Mouse (Mus musculus) midbrain, embryonic 11.5 days (tissue): Measurements from ENCODE around the gene Supt6. TPM values are rescaled to one million over a fixed set of nuclear protein-coding genes. Genes with fewer than 3 reads are reported as not detected.

Experiments
- ATAC-seq: fragments of 200-750 bp; cut with Nextera tagmentation; 2 replicates; pipeline ENCODE4 v1.8.0; 2017; ENCODE audit warnings: moderate TSS enrichment, moderate library complexity; ENCODE audit not compliant: low FRiP score
- DNase-seq: peaks from one replicate; pipeline ENCODE4 v3.0.0; 2015; ENCODE audit warnings: low spot score; ENCODE audit errors: missing footprints
- H3K27ac ChIP-seq: fragments of 300-500 bp; sonication (generic); 2 replicates; pipeline ENCODE4 v1.5.1; 2014; ENCODE audit warnings: low read depth, low read length
- H3K27me3 ChIP-seq: fragments of 300-500 bp; sonication (generic); 2 replicates; pipeline ENCODE4 v1.6.1; 2014; ENCODE audit warnings: mild to moderate bottlenecking, low read length, moderate library complexity, mixed read lengths; ENCODE audit not compliant: control insufficient read depth, insufficient read depth
- H3K36me3 ChIP-seq: fragments of 300-500 bp; sonication (generic); 2 replicates; pipeline ENCODE4 v1.6.1; 2014; ENCODE audit warnings: mild to moderate bottlenecking, low read length, moderate library complexity, mixed read lengths; ENCODE audit not compliant: control insufficient read depth, insufficient read depth
- H3K4me1 ChIP-seq: fragments of 300-500 bp; sonication (generic); 2 replicates; pipeline ENCODE4 v1.6.1; 2014; ENCODE audit warnings: low read length; ENCODE audit not compliant: control insufficient read depth, insufficient read depth
- H3K4me2 ChIP-seq: fragments of 300-500 bp; sonication (generic); 2 replicates; pipeline ENCODE4 v1.6.1; 2014; ENCODE audit warnings: mild to moderate bottlenecking, moderate library complexity
- H3K4me3 ChIP-seq: fragments of 300-500 bp; sonication (generic); 2 replicates; pipeline ENCODE4 v1.5.1; 2014; ENCODE audit warnings: low read depth, low read length
- H3K9ac ChIP-seq: fragments of 300-500 bp; sonication (generic); 2 replicates; pipeline ENCODE4 v1.6.1; 2014; ENCODE audit warnings: low read length
- H3K9me3 ChIP-seq: fragments of 300-500 bp; sonication (generic); 2 replicates; pipeline ENCODE4 v1.6.1; 2016; ENCODE audit warnings: low read length; ENCODE audit not compliant: control insufficient read depth
- WGBS: fragments of 180-500 bp; shearing (Covaris S2); extraction: QIAGEN DNeasy Blood & Tissue Kit; methylation state at CpG from one replicate; pipeline ENCODE4 v1.1.7; 2014; 5-methylcytosine and 5-hydroxymethylcytosine counted together
- polyA plus RNA-seq: library from polyadenylated mRNA; unstranded; fragments of >200 nt; fragmentation: Nextera tagmentation; extraction: Ambion mirVana; gene quantifications from 2 replicates; pipeline ENCODE4 v1.2.1, GENCODE M21; 2014

The Supt6 gene
- polyA plus RNA-seq, 1 experiment from 2014 or later: 25.2 TPM

GRCm38 (mm10) chr11:78180081-78180761 lies 65.6 kb downstream of the Supt6 start:
- no peaks in the 10 kb centered on the region for H3K27me3 ChIP-seq
- H3K4me1 ChIP-seq: peaks cover 45% of the 10 kb centered on the region
- DNase-seq: no peak
- peaks cover 13% of the 10 kb centered on the region for H3K36me3 ChIP-seq
- H3K27ac ChIP-seq: no peak overlapping the region
- no peak for ATAC-seq
- 83% methylated on average over 6 of the region's 6 CpGs for WGBS
- H3K9ac ChIP-seq: no peak overlapping the region
- H3K9me3 ChIP-seq: no peaks in the 10 kb centered on the region
- no peak overlapping the region for H3K4me2 ChIP-seq
- H3K4me3 ChIP-seq: no peak overlapping the region

- H3K9ac ChIP-seq: peak overlapping the region; percentile 71
- peak overlapping the region; percentile 86 for H3K4me2 ChIP-seq
- H3K4me3 ChIP-seq: peak overlapping the region; percentile 60
- 40% methylated on average over 8 of the region's 8 CpGs for WGBS
- H3K9me3 ChIP-seq: no peaks in the 10 kb centered on the region
- peaks cover 45% of the 10 kb centered on the region for H3K4me1 ChIP-seq
- H3K27ac ChIP-seq: no peak overlapping the region; the same call in 1 of the 2 replicates
- ATAC-seq: no peak
- H3K36me3 ChIP-seq: peaks cover 13% of the 10 kb centered on the region
- DNase-seq: peak; percentile 91
- no peaks in the 10 kb centered on the region for H3K27me3 ChIP-seq
Measured at GRCm38 (mm10) chr11:78179438-78179999, 66.3 kb downstream of the Supt6 start.

GRCm38 (mm10) chr11:78178859-78179437 lies 66.8 kb downstream of the Supt6 start:
- peaks cover 45% of the 10 kb centered on the region for H3K4me1 ChIP-seq
- H3K27ac ChIP-seq: peak overlapping the region; percentile 91
- H3K4me2 ChIP-seq: peak overlapping the region; percentile 86

DNA sequence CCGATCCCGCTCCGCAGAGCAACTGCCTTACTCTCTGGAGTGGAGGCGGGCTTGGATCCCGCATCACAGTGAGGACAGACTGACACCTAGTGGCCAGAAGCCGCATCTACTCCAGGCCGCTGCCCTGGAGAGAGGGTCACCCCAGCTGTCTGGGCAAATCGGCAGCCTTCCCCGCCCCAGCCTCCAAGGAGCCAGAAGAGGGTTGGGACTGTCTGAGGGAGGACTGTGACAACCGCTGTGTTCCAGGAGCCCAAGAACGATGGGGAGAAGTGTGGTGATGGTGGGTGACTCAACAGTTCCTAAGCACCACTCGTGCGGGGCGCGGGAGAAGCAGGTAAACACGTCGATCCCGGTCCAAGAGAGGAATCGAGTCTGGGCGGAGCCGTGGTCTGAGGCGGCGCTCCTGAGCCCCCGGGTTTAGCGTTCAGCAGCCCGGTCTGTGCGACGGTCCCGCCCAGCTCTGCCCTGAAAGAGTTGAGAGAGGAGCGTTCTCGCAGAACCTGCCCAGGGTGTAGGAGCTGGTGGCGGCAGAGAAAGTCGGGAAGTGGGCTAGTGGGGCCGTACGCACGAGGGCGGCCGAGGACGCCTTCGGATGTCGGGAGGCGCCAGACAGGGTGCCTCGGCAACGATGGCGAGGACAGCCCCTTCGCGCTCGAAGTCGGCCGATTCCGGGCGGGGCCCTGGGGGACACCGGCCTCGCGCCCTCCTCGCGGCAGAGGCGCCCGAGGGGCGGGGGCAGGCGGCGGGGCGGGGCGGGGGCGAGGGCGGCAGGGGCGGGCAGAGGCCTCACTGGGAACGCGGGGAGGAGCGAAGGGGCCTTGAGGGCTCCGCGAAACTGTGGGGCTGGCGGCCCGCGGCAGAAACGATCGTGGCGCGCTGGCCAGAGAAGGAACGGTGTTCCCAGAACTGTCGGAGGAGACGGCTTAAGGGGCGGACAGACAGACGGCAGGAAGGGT lies 67.6 kb downstream of the Supt6 start:
- under 1% methylated on average over 72 of the region's 84 CpGs for WGBS
- H3K9ac ChIP-seq: peak overlapping the region; percentile 71
- H3K27ac ChIP-seq: peak overlapping the region; percentile 91
- DNase-seq (peak; percentile 99), ATAC-seq (peak; percentile 85)
- peak overlapping the region; percentile 86 for H3K4me2 ChIP-seq
- no peaks in the 10 kb centered on the region for H3K9me3 ChIP-seq
- peaks cover 45% of the 10 kb centered on the region for H3K4me1 ChIP-seq
- peak overlapping the region; percentile 60 for H3K4me3 ChIP-seq
- H3K36me3 ChIP-seq: peaks cover 13% of the 10 kb centered on the region
- no peaks in the 10 kb centered on the region for H3K27me3 ChIP-seq

More at GRCm38 (mm10) chr11:78178859-78179437, 66.8 kb downstream of the Supt6 start:
- H3K27me3 ChIP-seq: no peaks in the 10 kb centered on the region
- H3K9me3 ChIP-seq: no peaks in the 10 kb centered on the region
- H3K4me3 ChIP-seq: peak overlapping the region; percentile 60
- WGBS: 3% methylated on average over 28 of the region's 29 CpGs
- ATAC-seq (peak; percentile 10; the same call in 1 of the 2 replicates), DNase-seq (peak; percentile 94)
- peak overlapping the region; percentile 71 for H3K9ac ChIP-seq
- peaks cover 13% of the 10 kb centered on the region for H3K36me3 ChIP-seq

GRCm38 (mm10) chr11:78177437-78177836 lies 68.3 kb downstream of the Supt6 start:
- H3K9ac ChIP-seq: peak overlapping the region; percentile 60
- H3K4me2 ChIP-seq: peak overlapping the region; percentile 86
- H3K27me3 ChIP-seq: no peaks in the 10 kb centered on the region
- ATAC-seq: no peak
- H3K27ac ChIP-seq: peak overlapping the region; percentile 25; the same call in 1 of the 2 replicates
- H3K9me3 ChIP-seq: no peaks in the 10 kb centered on the region
- no peak for DNase-seq
- peaks cover 44% of the 10 kb centered on the region for H3K4me1 ChIP-seq
- H3K4me3 ChIP-seq: peak overlapping the region; percentile 60
- WGBS: 2% methylated on average over 10 of the region's 10 CpGs
- peaks cover 13% of the 10 kb centered on the region for H3K36me3 ChIP-seq

DNA sequence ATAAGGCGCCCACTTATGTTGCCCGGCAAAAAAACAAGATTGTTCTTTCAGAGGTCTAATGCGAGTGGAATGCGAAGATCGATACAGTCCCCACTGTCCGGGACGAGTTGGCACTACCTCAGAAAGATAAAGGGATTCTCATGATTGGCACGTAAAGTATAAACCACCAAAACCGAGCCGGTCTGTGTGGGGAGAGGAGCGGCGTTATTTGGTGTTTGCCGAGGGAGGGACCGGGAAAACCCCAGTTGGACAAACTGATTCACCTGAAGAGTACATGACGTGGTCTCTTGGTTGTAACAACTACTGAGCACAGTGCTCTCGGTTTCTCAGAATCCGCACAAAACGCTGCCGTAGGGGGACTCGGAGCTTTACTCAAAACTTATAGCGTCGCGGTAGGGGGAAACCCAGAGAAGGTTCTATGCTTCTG lies 68.9 kb downstream of the Supt6 start:
- no peak overlapping the region for H3K27ac ChIP-seq
- no peaks in the 10 kb centered on the region for H3K27me3 ChIP-seq
- ATAC-seq: no peak
- H3K4me1 ChIP-seq: peaks cover 39% of the 10 kb centered on the region
- peaks cover 13% of the 10 kb centered on the region for H3K36me3 ChIP-seq
- peak overlapping the region; percentile 60 for H3K4me3 ChIP-seq
- peak; percentile 90 for DNase-seq
- H3K9ac ChIP-seq: peak overlapping the region; percentile 60
- peak overlapping the region; percentile 86 for H3K4me2 ChIP-seq
- WGBS: 1% methylated on average over 23 of the region's 23 CpGs
- H3K9me3 ChIP-seq: no peaks in the 10 kb centered on the region

GRCm38 (mm10) chr11:78176402-78176862 lies 69.4 kb downstream of the Supt6 start, which contains the start of the genes Nek8 and Tlcd1:
TSS of gene Nek8 (minus strand) at chr11:78176675.
TSS of gene Tlcd1 (plus strand) at chr11:78176711.
- peaks cover 35% of the 10 kb centered on the region for H3K4me1 ChIP-seq
- ATAC-seq: peak; percentile 72
- 0% methylated on average over 32 of the region's 32 CpGs for WGBS

GRCm38 (mm10) chr11:78175771-78176401 lies 69.9 kb downstream of the Supt6 start:
- WGBS: 7% methylated on average over 9 of the region's 10 CpGs
- H3K9me3 ChIP-seq: no peaks in the 10 kb centered on the region
- H3K4me2 ChIP-seq: peak overlapping the region; percentile 86
- H3K4me1 ChIP-seq: peaks cover 35% of the 10 kb centered on the region
- peak overlapping the region; percentile 60 for H3K4me3 ChIP-seq
- peak overlapping the region; percentile 20; the same call in 1 of the 2 replicates for H3K27ac ChIP-seq
- DNase-seq: no peak
- H3K27me3 ChIP-seq: no peaks in the 10 kb centered on the region
- peaks cover 11% of the 10 kb centered on the region for H3K36me3 ChIP-seq
- peak overlapping the region; percentile 60; the same call in 1 of the 2 replicates for H3K9ac ChIP-seq
- ATAC-seq: no peak

More at GRCm38 (mm10) chr11:78176402-78176862, 69.4 kb downstream of the Supt6 start, which contains the start of the genes Nek8 and Tlcd1:
- peak within 1 kb of the TSS; percentile 86 for H3K4me2 ChIP-seq
- peak within 1 kb of the TSS; percentile 60 for H3K4me3 ChIP-seq
- no peaks in the 10 kb centered on the region for H3K9me3 ChIP-seq
- peak; percentile 99 for DNase-seq
- peak within 1 kb of the TSS; percentile 60 for H3K9ac ChIP-seq
- H3K36me3 ChIP-seq: peaks cover 13% of the 10 kb centered on the region
- H3K27me3 ChIP-seq: no peaks in the 10 kb centered on the region
- peak within 1 kb of the TSS; percentile 25 for H3K27ac ChIP-seq
